Mouse (Mus musculus) naive thymus-derived CD4-positive, alpha-beta T cell, adult 2 months (primary cell): ENCODE data around the gene Mmp7.

Experiments used
- DNase-seq: peaks from one replicate; pipeline ENCODE4 v3.0.0-alpha.2; 2011; ENCODE audit warnings: low read depth

The Mmp7 gene

GRCm38 (mm10) chr9:7691790-7692189 lies at the start of gene Mmp7:
Gene Mmp7 (plus strand): TSS chr9:7692090.
- DNase-seq = no peak

- no peak for DNase-seq
Observed at GRCm38 (mm10) chr9:7647901-7648300, 44.0 kb upstream of the Mmp7 start.

GRCm38 (mm10) chr9:7650397-7651180 lies 41.3 kb upstream of the Mmp7 start:
- DNase-seq = no peak

GRCm38 (mm10) chr9:7652351-7653085 lies 39.4 kb upstream of the Mmp7 start:
- no peak for DNase-seq

- no peak for DNase-seq
Observed at GRCm38 (mm10) chr9:7657946-7658345, 33.9 kb upstream of the Mmp7 start.

- no peak for DNase-seq
Observed at GRCm38 (mm10) chr9:7659469-7660020, 32.3 kb upstream of the Mmp7 start.

GRCm38 (mm10) chr9:7661371-7661770 lies 30.5 kb upstream of the Mmp7 start:
- DNase-seq = no peak

- DNase-seq = no peak
Observed at GRCm38 (mm10) chr9:7669674-7670073, 22.2 kb upstream of the Mmp7 start.

GRCm38 (mm10) chr9:7672985-7673384 lies 18.9 kb upstream of the Mmp7 start:
- no peak for DNase-seq

GRCm38 (mm10) chr9:7678154-7678837 lies 13.6 kb upstream of the Mmp7 start:
- no peak for DNase-seq

GRCm38 (mm10) chr9:7682081-7682618 lies 9.7 kb upstream of the Mmp7 start:
- DNase-seq = no peak

- DNase-seq = no peak
Observed at GRCm38 (mm10) chr9:7686024-7686423, 5.9 kb upstream of the Mmp7 start.

GRCm38 (mm10) chr9:7689799-7690198 lies 2.1 kb upstream of the Mmp7 start:
- DNase-seq = no peak

- no peak for DNase-seq
Observed at GRCm38 (mm10) chr9:7693961-7694360, 2.1 kb downstream of the Mmp7 start.

GRCm38 (mm10) chr9:7695646-7696045 lies 3.8 kb downstream of the Mmp7 start:
- DNase-seq = no peak

- no peak for DNase-seq
Observed at GRCm38 (mm10) chr9:7708698-7709097, 16.8 kb downstream of the Mmp7 start.

- no peak for DNase-seq
Observed at GRCm38 (mm10) chr9:7711196-7711595, 19.3 kb downstream of the Mmp7 start.

GRCm38 (mm10) chr9:7714062-7714907 lies 22.4 kb downstream of the Mmp7 start:
- peak; percentile 85 for DNase-seq

GRCm38 (mm10) chr9:7714908-7715175 lies 23.0 kb downstream of the Mmp7 start:
- no peak for DNase-seq

- no peak for DNase-seq
Observed at GRCm38 (mm10) chr9:7721543-7721942, 29.7 kb downstream of the Mmp7 start.

- no peak for DNase-seq
Observed at GRCm38 (mm10) chr9:7728997-7729396, 37.1 kb downstream of the Mmp7 start.

- DNase-seq = no peak
Observed at GRCm38 (mm10) chr9:7742696-7743095, 50.8 kb downstream of the Mmp7 start.
